Mouse (Mus musculus) monocyte, adult 5-6 weeks (primary cell): ENCODE data around the gene Prkag1. TPM values are rescaled to one million over a fixed set of nuclear protein-coding genes. Genes with fewer than 3 reads are reported as not detected.

Source experiments
- ATAC-seq: fragments of 153-309, 156-312 bp; replicated peaks from 2 replicates; pipeline ENCODE4 v1.8.0; 2017; ENCODE audit warnings: mild to moderate bottlenecking; ENCODE audit not compliant: low TSS enrichment, insufficient number of reproducible peaks, severe bottlenecking, poor library complexity, low FRiP score
- total RNA-seq: library from RNA; stranded (forward); fragments of 200-1000, 200-491, 200-594 nt; gene quantifications from 3 replicates; pipeline ENCODE4 v1.2.3, GENCODE M21; 2017

Gene Prkag1
- 128 to 132 TPM (median 132 TPM) in 3 replicates for total RNA-seq

GRCm38 (mm10) chr15:98830736-98831683 is at the start of gene Prkag1:
Gene Prkag1, minus strand, starts transcription at chr15:98831521.
- peak; percentile 87 for ATAC-seq

GRCm38 (mm10) chr15:98877331-98877730 is 46.0 kb upstream of the Prkag1 start:
- 0 out of 2 replicates have a peak, but pooled peaks have one; percentile 51 for ATAC-seq

GRCm38 (mm10) chr15:98871916-98872888 is 40.9 kb upstream of the Prkag1 start:
- peak; percentile 82 for ATAC-seq

GRCm38 (mm10) chr15:98871070-98871915 is 40.0 kb upstream of the Prkag1 start, which contains the start of gene Kmt2d:
Gene Kmt2d, minus strand, starts transcription at chr15:98871204.
- ATAC-seq: no peak

- no peak for ATAC-seq
These were observed 39.1 kb upstream of the Prkag1 start for GRCm38 (mm10) chr15:98870179-98871069.

GRCm38 (mm10) chr15:98869342-98870178 is 38.2 kb upstream of the Prkag1 start:
- no peak for ATAC-seq

GRCm38 (mm10) chr15:98868346-98869063 is 37.2 kb upstream of the Prkag1 start:
- ATAC-seq: no peak

GRCm38 (mm10) chr15:98867321-98867720 is 36.0 kb upstream of the Prkag1 start:
- peak; percentile 80 for ATAC-seq

- no peak for ATAC-seq
These were observed 35.2 kb upstream of the Prkag1 start for GRCm38 (mm10) chr15:98866501-98866900.

- no peak for ATAC-seq
These were observed 34.5 kb upstream of the Prkag1 start for GRCm38 (mm10) chr15:98865771-98866170.

- ATAC-seq: no peak
These were observed 33.6 kb upstream of the Prkag1 start for GRCm38 (mm10) chr15:98864951-98865350.

- ATAC-seq: no peak
These were observed 32.2 kb upstream of the Prkag1 start for GRCm38 (mm10) chr15:98863451-98863958.

GRCm38 (mm10) chr15:98861701-98862410 is 30.5 kb upstream of the Prkag1 start:
- no peak for ATAC-seq

- no peak for ATAC-seq
These were observed 29.6 kb upstream of the Prkag1 start for GRCm38 (mm10) chr15:98860921-98861320.
